Mouse (Mus musculus): Measurements from ENCODE around the gene D130043K22Rik.

Gene D130043K22Rik

GRCm38 (mm10) chr13:24945567-24945966 lies 100.6 kb downstream of the D130043K22Rik start:
- DNase-seq (ENCODE audit: low read depth, low spot score) = peak; percentile 43

- no peak for DNase-seq (ENCODE audit: low read depth, low spot score)
Observed at GRCm38 (mm10) chr13:24947158-24947557, 102.2 kb downstream of the D130043K22Rik start.

DNA sequence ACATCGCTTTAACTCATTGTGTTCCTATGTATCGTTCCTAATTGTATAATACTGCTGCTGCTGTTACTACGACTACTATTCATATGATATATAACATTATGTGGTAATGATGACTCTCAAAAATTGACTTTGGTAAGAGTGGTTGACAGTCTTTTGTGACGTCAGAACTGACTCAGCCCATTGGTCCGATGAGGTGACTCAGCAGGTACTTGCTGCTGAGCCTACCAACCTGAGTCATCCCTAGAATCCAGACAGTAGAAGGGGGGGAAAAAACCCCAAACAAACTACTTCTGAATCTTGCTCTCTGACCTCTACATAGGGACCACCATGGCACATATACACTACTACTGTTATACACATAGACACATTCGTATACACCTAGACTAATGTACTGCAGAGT lies 103.9 kb downstream of the D130043K22Rik start:
- no peak for DNase-seq (ENCODE audit: low read depth, low spot score)
